Mouse (Mus musculus) liver, postnatal 0 days (tissue): ENCODE measurements around the gene Enoph1.

Experiments used
- CTCF ChIP-seq: sonication (generic); IDR thresholded peaks from 2 replicates; pipeline ENCODE4 v1.5.1; 2016; ENCODE audit warnings: antibody characterized with exemption, low read depth
- EP300 ChIP-seq: IDR thresholded peaks from 2 replicates; pipeline ENCODE4 v1.6.1; 2016; ENCODE audit warnings: antibody characterized with exemption, low read depth, mild to moderate bottlenecking

- TF ChIP-seq CTCF (no peak), EP300 (no peak)
These were observed 548 bp downstream of the Enoph1 start for GRCm38 (mm10) chr5:100040281-100040784.
